Mouse (Mus musculus): Measurements from ENCODE around the gene Lamtor3.

- no peak for TF ChIP-seq ZNF384 (IDR thresholded peaks at IDR 0.05; ENCODE audit: low read depth, low read length)
- no peak for TF ChIP-seq ZC3H11A (IDR thresholded peaks at IDR 0.05; ENCODE audit: borderline replicate concordance, low read depth, low read length)
- TF ChIP-seq CHD2 (IDR thresholded peaks at IDR 0.05; ENCODE audit: low read depth, low read length) = no peak
- TF ChIP-seq MAFK (IDR thresholded peaks at IDR 0.05; ENCODE audit: insufficient read depth, low read depth, low read length) = no peak
Observed at GRCm38 (mm10) chr3:137968820-137969486, 50.6 kb downstream of the Lamtor3 start.

All from ES-E14 (cell line).